Mouse (Mus musculus): ENCODE data around the gene Gal3st2.
"Not testable (repeated sequence)": the region's sequence is repeated elsewhere in the genome, so short reads cannot be mapped to it uniquely, and the experiment has no call there.

The Gal3st2 gene

GRCm38 (mm10) chr1:93861048-93861447 lies at the start of gene Gal3st2:
Gene Gal3st2 (plus strand): TSS chr1:93861306.
- DNase-seq (ENCODE audit: extremely low spot score, low spot score), result not testable (repeated sequence)

GRCm38 (mm10) chr1:93811495-93812039 lies 49.5 kb upstream of the Gal3st2 start:
- DNase-seq (ENCODE audit: extremely low spot score, low spot score), result no peak

GRCm38 (mm10) chr1:93817823-93818532 lies 43.1 kb upstream of the Gal3st2 start:
- DNase-seq (ENCODE audit: extremely low spot score, low spot score), result no peak

GRCm38 (mm10) chr1:93818722-93819121 lies 42.4 kb upstream of the Gal3st2 start:
- DNase-seq (ENCODE audit: extremely low spot score, low spot score), result no peak

- DNase-seq (ENCODE audit: extremely low spot score, low spot score), result no peak
Measured at GRCm38 (mm10) chr1:93823796-93824495, 37.2 kb upstream of the Gal3st2 start.

- DNase-seq (ENCODE audit: extremely low spot score, low spot score), result no peak
Measured at GRCm38 (mm10) chr1:93824609-93825008, 36.5 kb upstream of the Gal3st2 start, which contains the start of gene D2hgdh. Gene D2hgdh (plus strand): TSS chr1:93824909.

- DNase-seq (ENCODE audit: extremely low spot score, low spot score), result peak; percentile 92
Measured at GRCm38 (mm10) chr1:93825105-93825674, 35.9 kb upstream of the Gal3st2 start.

GRCm38 (mm10) chr1:93825771-93826539 lies 35.2 kb upstream of the Gal3st2 start:
- peak; percentile 24 for DNase-seq (ENCODE audit: extremely low spot score, low spot score)

GRCm38 (mm10) chr1:93826540-93826835 lies 34.6 kb upstream of the Gal3st2 start:
- DNase-seq (ENCODE audit: extremely low spot score, low spot score), result no peak

- DNase-seq (ENCODE audit: extremely low spot score, low spot score), result not testable (repeated sequence)
Measured at GRCm38 (mm10) chr1:93832754-93833360, 28.2 kb upstream of the Gal3st2 start.

- no peak for DNase-seq (ENCODE audit: extremely low spot score, low spot score)
Measured at GRCm38 (mm10) chr1:93834671-93835150, 26.4 kb upstream of the Gal3st2 start.

GRCm38 (mm10) chr1:93835211-93835610 lies 25.9 kb upstream of the Gal3st2 start:
- DNase-seq (ENCODE audit: extremely low spot score, low spot score), result no peak

GRCm38 (mm10) chr1:93835876-93836531 lies 25.1 kb upstream of the Gal3st2 start:
- no peak for DNase-seq (ENCODE audit: extremely low spot score, low spot score)

- no peak for DNase-seq (ENCODE audit: extremely low spot score, low spot score)
Measured at GRCm38 (mm10) chr1:93836532-93836913, 24.6 kb upstream of the Gal3st2 start.

- no peak for DNase-seq (ENCODE audit: extremely low spot score, low spot score)
Measured at GRCm38 (mm10) chr1:93837335-93837734, 23.8 kb upstream of the Gal3st2 start.

- not testable (repeated sequence) for DNase-seq (ENCODE audit: extremely low spot score, low spot score)
Measured at GRCm38 (mm10) chr1:93838569-93838968, 22.5 kb upstream of the Gal3st2 start.

- DNase-seq (ENCODE audit: extremely low spot score, low spot score), result not testable (repeated sequence)
Measured at GRCm38 (mm10) chr1:93845766-93846366, 15.2 kb upstream of the Gal3st2 start.

- not testable (repeated sequence) for DNase-seq (ENCODE audit: extremely low spot score, low spot score)
Measured at GRCm38 (mm10) chr1:93855790-93856189, 5.3 kb upstream of the Gal3st2 start.

- DNase-seq (ENCODE audit: extremely low spot score, low spot score), result no peak
Measured at GRCm38 (mm10) chr1:93857370-93857769, 3.7 kb upstream of the Gal3st2 start.

GRCm38 (mm10) chr1:93857991-93858390 lies 3.1 kb upstream of the Gal3st2 start:
- DNase-seq (ENCODE audit: extremely low spot score, low spot score), result no peak

All from neural tube, embryonic 10.5 days (tissue).